Mouse (Mus musculus) kidney, embryonic 16.5 days (tissue): ENCODE data around the gene Tmprss11f. TPM values are rescaled to one million over a fixed set of nuclear protein-coding genes. Genes with fewer than 3 reads are reported as not detected.

ENCODE experiments used
- ATAC-seq: fragments of 200-750 bp; cut with Nextera tagmentation; 2 replicates; pipeline ENCODE4 v1.8.0; 2017; ENCODE audit warnings: moderate TSS enrichment; ENCODE audit not compliant: low FRiP score, low TSS enrichment
- H3K27ac ChIP-seq: fragments of 300-500 bp; sonication (generic); 2 replicates; pipeline ENCODE4 v1.5.1; 2014; ENCODE audit warnings: low read length
- H3K27me3 ChIP-seq: fragments of 300-500 bp; sonication (generic); 2 replicates; pipeline ENCODE4 v1.6.1; 2014; ENCODE audit warnings: low read length, control low read depth, mixed read lengths; ENCODE audit not compliant: insufficient read depth
- H3K36me3 ChIP-seq: fragments of 300-500 bp; sonication (generic); 2 replicates; pipeline ENCODE4 v1.6.1; 2014; ENCODE audit warnings: low read length, control low read depth, mixed read lengths; ENCODE audit not compliant: insufficient read depth
- H3K4me1 ChIP-seq: fragments of 300-500 bp; sonication (generic); 2 replicates; pipeline ENCODE4 v1.6.1; 2014; ENCODE audit warnings: low read length, control low read depth, mixed read lengths; ENCODE audit not compliant: insufficient read depth
- H3K4me2 ChIP-seq: fragments of 300-500 bp; sonication (generic); replicated peaks from 2 replicates; pipeline ENCODE4 v1.6.1; 2014; ENCODE audit warnings: low read depth, low read length
- H3K4me3 ChIP-seq: fragments of 300-500 bp; sonication (generic); 2 replicates; pipeline ENCODE4 v1.5.1; 2014; ENCODE audit warnings: mild to moderate bottlenecking, low read length
- H3K9ac ChIP-seq: fragments of 300-500 bp; sonication (generic); replicated peaks from 2 replicates; pipeline ENCODE4 v1.6.1; 2014; ENCODE audit warnings: low read length
- H3K9me3 ChIP-seq: fragments of 300-500 bp; sonication (generic); 2 replicates; pipeline ENCODE4 v1.6.1; 2016; ENCODE audit warnings: low read length, control low read depth
- WGBS: fragments of 180-500 bp; shearing (Covaris S2); extraction: QIAGEN DNeasy Blood & Tissue Kit; methylation state at CpG from one replicate; pipeline ENCODE4 v1.1.7; 2014; 5-methylcytosine and 5-hydroxymethylcytosine counted together
- polyA plus RNA-seq: library from polyadenylated mRNA; unstranded; fragments of >200 nt; fragmentation: Nextera tagmentation; extraction: Ambion mirVana; gene quantifications from 2 replicates; pipeline ENCODE4 v1.2.1, GENCODE M21; 2015

The Tmprss11f gene
- polyA plus RNA-seq, 1 experiment from 2014 or later: not detected

- H3K4me1 ChIP-seq: no peaks in the 10 kb centered on the region
- H3K4me2 ChIP-seq: no peak overlapping the region
- no peak overlapping the region for H3K9ac ChIP-seq
- H3K27ac ChIP-seq: no peak overlapping the region
- WGBS: 65% methylated on average over 3 of the region's 3 CpGs
- no peak for ATAC-seq
- no peaks in the 10 kb centered on the region for H3K9me3 ChIP-seq
- no peaks in the 10 kb centered on the region for H3K27me3 ChIP-seq
- no peak overlapping the region for H3K4me3 ChIP-seq
- H3K36me3 ChIP-seq: no peaks in the 10 kb centered on the region
Measured at GRCm38 (mm10) chr5:86540601-86541000, 91.6 kb downstream of the Tmprss11f start.

GRCm38 (mm10) chr5:86528725-86529124 lies 103.5 kb downstream of the Tmprss11f start:
- no peak overlapping the region for H3K4me3 ChIP-seq
- ATAC-seq: no peak
- no peak overlapping the region for H3K4me2 ChIP-seq
- H3K27ac ChIP-seq: no peak overlapping the region
- H3K9ac ChIP-seq: no peak overlapping the region
- H3K9me3 ChIP-seq: no peaks in the 10 kb centered on the region
- no peaks in the 10 kb centered on the region for H3K36me3 ChIP-seq
- 73% methylated on average over 2 of the region's 2 CpGs for WGBS
- no peaks in the 10 kb centered on the region for H3K4me1 ChIP-seq
- H3K27me3 ChIP-seq: no peaks in the 10 kb centered on the region

- ATAC-seq: no peak
- no peaks in the 10 kb centered on the region for H3K36me3 ChIP-seq
- WGBS: 73% methylated on average over 9 of the region's 9 CpGs
- no peak within 1 kb of the TSS for H3K9ac ChIP-seq
- H3K4me2 ChIP-seq: no peak within 1 kb of the TSS
- no peaks in the 10 kb centered on the region for H3K4me1 ChIP-seq
- no peak within 1 kb of the TSS for H3K27ac ChIP-seq
- no peaks in the 10 kb centered on the region for H3K9me3 ChIP-seq
- H3K4me3 ChIP-seq: no peak within 1 kb of the TSS
- H3K27me3 ChIP-seq: no peaks in the 10 kb centered on the region
Measured at GRCm38 (mm10) chr5:86518500-86518899, 113.7 kb downstream of the Tmprss11f start, which contains the start of gene Tmprss11g. TSS of gene Tmprss11g (minus strand) at chr5:86518600.

- Histone ChIP-seq H3K4me2 (no peak overlapping the region), H3K27me3 (no peaks in the 10 kb centered on the region), H3K27ac (no peak overlapping the region), H3K4me1 (no peaks in the 10 kb centered on the region), H3K9ac (no peak overlapping the region), H3K36me3 (no peaks in the 10 kb centered on the region), H3K9me3 (no peaks in the 10 kb centered on the region), H3K4me3 (no peak overlapping the region)
- WGBS: 75% methylated on average over 5 of the region's 5 CpGs
- ATAC-seq: no peak
Measured at GRCm38 (mm10) chr5:86511538-86511937, 120.7 kb downstream of the Tmprss11f start.

- no peak overlapping the region for H3K4me2 ChIP-seq
- ATAC-seq: no peak
- no peak overlapping the region for H3K9ac ChIP-seq
- H3K4me1 ChIP-seq: no peaks in the 10 kb centered on the region
- no peaks in the 10 kb centered on the region for H3K9me3 ChIP-seq
- no peaks in the 10 kb centered on the region for H3K36me3 ChIP-seq
- no peak overlapping the region for H3K27ac ChIP-seq
- H3K4me3 ChIP-seq: no peak overlapping the region
- H3K27me3 ChIP-seq: no peaks in the 10 kb centered on the region
- WGBS: 64% methylated on average over 1 of the region's 1 CpGs
Measured at GRCm38 (mm10) chr5:86493453-86493852, 138.8 kb downstream of the Tmprss11f start.

- H3K4me2 ChIP-seq: no peak overlapping the region
- H3K4me1 ChIP-seq: no peaks in the 10 kb centered on the region
- H3K9me3 ChIP-seq: no peaks in the 10 kb centered on the region
- no peak overlapping the region for H3K9ac ChIP-seq
- H3K27ac ChIP-seq: no peak overlapping the region
- 72% methylated on average over 2 of the region's 2 CpGs for WGBS
- ATAC-seq: no peak
- H3K36me3 ChIP-seq: no peaks in the 10 kb centered on the region
- no peak overlapping the region for H3K4me3 ChIP-seq
- no peaks in the 10 kb centered on the region for H3K27me3 ChIP-seq
Measured at GRCm38 (mm10) chr5:86482562-86482961, 149.7 kb downstream of the Tmprss11f start.

- H3K4me3 ChIP-seq: no peak overlapping the region
- H3K4me1 ChIP-seq: no peaks in the 10 kb centered on the region
- no peaks in the 10 kb centered on the region for H3K36me3 ChIP-seq
- no peak overlapping the region for H3K4me2 ChIP-seq
- H3K9me3 ChIP-seq: no peaks in the 10 kb centered on the region
- H3K9ac ChIP-seq: no peak overlapping the region
- no peak overlapping the region for H3K27ac ChIP-seq
- H3K27me3 ChIP-seq: no peaks in the 10 kb centered on the region
- 86% methylated on average over 1 of the region's 1 CpGs for WGBS
- ATAC-seq: no peak
Measured at GRCm38 (mm10) chr5:86482031-86482430, 150.2 kb downstream of the Tmprss11f start.

GRCm38 (mm10) chr5:86473859-86474258 lies 158.4 kb downstream of the Tmprss11f start:
- Histone ChIP-seq H3K4me3 (no peak overlapping the region), H3K9ac (no peak overlapping the region), H3K36me3 (no peaks in the 10 kb centered on the region), H3K4me2 (no peak overlapping the region), H3K4me1 (no peaks in the 10 kb centered on the region), H3K27me3 (no peaks in the 10 kb centered on the region), H3K9me3 (no peaks in the 10 kb centered on the region), H3K27ac (no peak overlapping the region)
- 78% methylated on average over 9 of the region's 9 CpGs for WGBS
- ATAC-seq: no peak

Other genes starting within 250 kb of the Tmprss11f start
- gene Tmprss11a, start 163.4 kb downstream of the Tmprss11f start, polyA plus RNA-seq: not detected in 2 replicates
- not detected in 2 replicates for gene Tmprss11g, start 113.8 kb downstream of the Tmprss11f start, polyA plus RNA-seq
- gene Tmprss11b, start 43.9 kb upstream of the Tmprss11f start, polyA plus RNA-seq: not detected in 2 replicates
- not detected in 2 replicates for gene Tmprss11e, start 113.4 kb upstream of the Tmprss11f start, polyA plus RNA-seq
- 36.3 and 40.4 TPM in 2 replicates for gene Ythdc1, start 171.8 kb upstream of the Tmprss11f start, polyA plus RNA-seq